Mouse (Mus musculus): ENCODE measurements around the gene Olfr963. TPM values are rescaled to one million over a fixed set of nuclear protein-coding genes. Genes with fewer than 3 reads are reported as not detected.

The Olfr963 gene
- polyA plus RNA-seq (2015; fragmentation: Nextera tagmentation; extraction: Ambion mirVana), result not detected in 2 replicates

DNA sequence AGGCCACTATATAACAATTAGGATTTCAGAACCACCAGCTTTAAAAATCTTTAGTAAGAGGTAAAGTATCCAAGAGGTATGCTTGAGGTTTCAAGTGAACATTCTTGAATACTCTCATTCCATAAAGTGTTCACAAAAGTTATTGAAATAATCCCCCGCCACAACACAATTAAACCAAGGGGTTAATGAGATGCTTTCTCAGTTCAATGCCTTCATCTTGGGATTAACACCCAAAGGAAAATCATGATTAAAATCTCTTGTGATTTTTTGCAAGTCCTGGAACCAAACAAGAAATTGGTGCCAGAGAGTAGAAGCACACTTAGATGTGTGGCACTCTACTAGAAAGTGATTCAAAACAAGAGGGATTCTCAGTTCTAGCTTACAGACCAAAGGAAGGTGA lies at the start of gene Olfr963:
Gene Olfr963 (plus strand): TSS at position 301 of the 400 bp plus-strand sequence.

DNA sequence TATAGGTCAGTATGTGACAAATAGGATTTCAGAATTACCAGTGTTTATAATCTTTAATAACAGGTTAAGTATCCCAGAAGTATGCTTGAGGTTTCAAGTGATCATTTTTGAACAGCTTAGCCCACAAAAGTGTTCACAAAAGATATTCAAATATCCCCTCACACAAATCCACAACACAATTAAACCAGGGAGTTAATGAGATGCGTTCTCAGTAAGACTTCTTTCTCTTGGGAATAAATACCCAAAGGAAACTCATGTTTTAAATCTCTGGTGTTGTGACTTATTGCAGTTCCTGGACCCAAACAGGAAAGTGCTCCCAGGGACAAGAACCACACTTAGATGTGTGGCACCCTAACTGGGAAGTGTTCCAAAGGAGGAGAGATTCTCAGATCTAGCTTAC lies 45.9 kb upstream of the Olfr963 start, which contains the start of gene Olfr960:
Gene Olfr960 (plus strand): TSS at position 301 of the 400 bp plus-strand sequence.

DNA sequence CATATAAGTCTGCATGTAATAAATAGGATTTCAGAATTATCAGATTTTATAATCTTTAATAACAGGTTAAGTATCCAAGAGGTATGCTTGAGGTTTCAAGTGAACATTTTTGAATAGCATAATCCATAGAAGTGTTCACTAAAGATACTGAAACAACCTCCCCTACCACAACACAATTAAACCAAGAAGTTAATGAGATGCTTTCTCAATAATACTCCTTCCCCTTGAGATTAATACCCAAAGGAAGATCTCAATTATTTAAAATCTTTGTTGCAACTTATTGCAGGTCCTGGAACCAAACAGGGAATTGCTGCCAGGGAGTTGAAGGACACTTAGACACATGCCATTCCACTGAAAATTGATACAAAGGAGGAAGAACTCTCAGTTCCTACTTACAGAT lies 22.2 kb upstream of the Olfr963 start, which contains the start of gene Olfr961:
Gene Olfr961 (plus strand): TSS at position 301 of the 400 bp plus-strand sequence.

DNA sequence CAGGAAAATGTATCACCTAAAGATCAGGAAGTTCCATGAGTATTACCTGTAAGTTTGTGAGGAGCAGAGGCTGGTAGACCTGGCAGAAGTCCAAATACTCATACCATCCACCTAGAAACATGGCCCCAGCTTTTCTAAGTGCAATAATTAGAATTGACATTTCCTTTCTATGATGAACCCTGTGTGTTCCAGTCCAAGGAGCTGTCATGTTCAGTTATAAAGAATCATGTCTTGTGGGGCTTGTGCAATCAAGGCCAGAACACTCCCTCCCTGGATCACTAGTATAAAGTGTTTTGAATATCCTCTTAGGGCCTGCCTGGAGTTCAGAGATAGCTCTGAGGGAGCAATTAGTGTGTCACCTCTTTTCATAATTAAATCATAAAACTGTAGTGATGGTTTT lies 40.0 kb downstream of the Olfr963 start, which contains the start of gene Olfr149:
Gene Olfr149 (minus strand): TSS at position 101 of the 400 bp plus-strand sequence.

DNA sequence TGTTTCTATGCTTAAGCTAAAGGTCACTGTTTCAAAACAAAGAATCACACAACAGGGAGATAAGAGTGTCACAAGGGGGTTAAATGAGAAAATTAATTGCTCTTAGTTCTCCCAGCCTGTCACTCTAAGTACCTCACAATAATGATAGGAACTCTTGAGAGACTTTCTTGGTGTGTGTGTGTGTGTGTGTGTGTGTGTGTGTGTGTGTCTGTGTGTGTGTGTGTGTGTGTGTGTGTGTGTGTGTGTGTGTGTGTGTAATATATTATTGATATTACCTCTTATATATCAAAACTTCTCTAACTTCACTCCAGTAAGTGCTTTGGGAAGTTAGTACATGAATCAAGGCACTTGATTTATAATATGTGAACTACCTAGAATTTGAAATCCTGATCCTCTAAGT lies 44.0 kb downstream of the Olfr963 start, which contains the start of gene Olfr965:
Gene Olfr965 (plus strand): TSS at position 301 of the 400 bp plus-strand sequence.

Other genes starting within 250 kb of the Olfr963 start
- not detected in 2 replicates for gene Olfr952, start 240.1 kb upstream of the Olfr963 start, polyA plus RNA-seq (2015; fragmentation: Nextera tagmentation; extraction: Ambion mirVana)
- not detected in 2 replicates for gene Olfr954, start 210.5 kb upstream of the Olfr963 start, polyA plus RNA-seq (2015; fragmentation: Nextera tagmentation; extraction: Ambion mirVana)
- not detected in 2 replicates for gene Olfr955, start 195.3 kb upstream of the Olfr963 start, polyA plus RNA-seq (2015; fragmentation: Nextera tagmentation; extraction: Ambion mirVana)
- not detected in 2 replicates for gene Olfr44, start 173.2 kb upstream of the Olfr963 start, polyA plus RNA-seq (2015; fragmentation: Nextera tagmentation; extraction: Ambion mirVana)
- not detected in 2 replicates for gene Olfr957, start 151.4 kb upstream of the Olfr963 start, polyA plus RNA-seq (2015; fragmentation: Nextera tagmentation; extraction: Ambion mirVana)
- not detected in 2 replicates for gene Olfr958, start 113.2 kb upstream of the Olfr963 start, polyA plus RNA-seq (2015; fragmentation: Nextera tagmentation; extraction: Ambion mirVana)
- gene Olfr959, start 91.6 kb upstream of the Olfr963 start, polyA plus RNA-seq (2015; fragmentation: Nextera tagmentation; extraction: Ambion mirVana), result 0.22 TPM in 1 of 2 replicates, not detected in the other
- 190 and 211 TPM in 2 replicates for gene AW551984, start 62.8 kb upstream of the Olfr963 start, polyA plus RNA-seq (2015; fragmentation: Nextera tagmentation; extraction: Ambion mirVana)
- gene Olfr148, start 56.5 kb upstream of the Olfr963 start, polyA plus RNA-seq (2015; fragmentation: Nextera tagmentation; extraction: Ambion mirVana), result not detected in 2 replicates
- not detected in 2 replicates for gene Olfr960, start 45.8 kb upstream of the Olfr963 start, polyA plus RNA-seq (2015; fragmentation: Nextera tagmentation; extraction: Ambion mirVana)
- gene Olfr961, start 22.1 kb upstream of the Olfr963 start, polyA plus RNA-seq (2015; fragmentation: Nextera tagmentation; extraction: Ambion mirVana), result not detected in 2 replicates
- gene Olfr149, start 39.9 kb downstream of the Olfr963 start, polyA plus RNA-seq (2015; fragmentation: Nextera tagmentation; extraction: Ambion mirVana), result not detected in 2 replicates
- gene Olfr965, start 44.1 kb downstream of the Olfr963 start, polyA plus RNA-seq (2015; fragmentation: Nextera tagmentation; extraction: Ambion mirVana), result not detected in 2 replicates
- gene Olfr150, start 63.8 kb downstream of the Olfr963 start, polyA plus RNA-seq (2015; fragmentation: Nextera tagmentation; extraction: Ambion mirVana), result not detected in 2 replicates
- gene Olfr967, start 79.0 kb downstream of the Olfr963 start, polyA plus RNA-seq (2015; fragmentation: Nextera tagmentation; extraction: Ambion mirVana), result not detected in 2 replicates
- not detected in 2 replicates for gene Olfr968, start 116.0 kb downstream of the Olfr963 start, polyA plus RNA-seq (2015; fragmentation: Nextera tagmentation; extraction: Ambion mirVana)
- not detected in 2 replicates for gene Olfr969, start 123.7 kb downstream of the Olfr963 start, polyA plus RNA-seq (2015; fragmentation: Nextera tagmentation; extraction: Ambion mirVana)
- gene Olfr970, start 141.7 kb downstream of the Olfr963 start, polyA plus RNA-seq (2015; fragmentation: Nextera tagmentation; extraction: Ambion mirVana), result not detected in 2 replicates
- not detected in 2 replicates for gene Olfr971, start 169.7 kb downstream of the Olfr963 start, polyA plus RNA-seq (2015; fragmentation: Nextera tagmentation; extraction: Ambion mirVana)
- not detected in 2 replicates for gene Olfr972, start 199.2 kb downstream of the Olfr963 start, polyA plus RNA-seq (2015; fragmentation: Nextera tagmentation; extraction: Ambion mirVana)
- not detected in 2 replicates for gene Olfr229, start 240.1 kb downstream of the Olfr963 start, polyA plus RNA-seq (2015; fragmentation: Nextera tagmentation; extraction: Ambion mirVana)